Mouse (Mus musculus) Patski (cell line): ENCODE data around the gene Tigd4. TPM values are rescaled to one million over a fixed set of nuclear protein-coding genes. Genes with fewer than 3 reads are reported as not detected.
"Not testable (repeated sequence)": the region's sequence is repeated elsewhere in the genome, so short reads cannot be mapped to it uniquely, and the experiment has no call there.

ENCODE experiments used
- ATAC-seq: fragments of 100-300 bp; one replicate; pipeline ENCODE4 v1.8.0; 2021
- CTCF ChIA-PET: fragments of 350-600 bp; sonication (Branson Sonifier 250); formaldehyde crosslinking; loops from one replicate; lab custom pipeline; 2022; ENCODE audit warnings: inconsistent platforms; lab: Charles Lee
- POLR2A ChIA-PET: fragments of 350-600 bp; sonication (Branson Sonifier 250); formaldehyde crosslinking; loops from one replicate; lab custom pipeline; 2022; ENCODE audit warnings: antibody characterized with exemption, inconsistent platforms; lab: Charles Lee
- DNase-seq: peaks from one replicate; pipeline ENCODE4 v3.0.0-alpha.2; 2011; ENCODE audit warnings: low read depth, low spot score
- H3K27me3 ChIP-seq: fragments of 371-371 bp; one replicate; pipeline ENCODE4 v1.5.1; 2021
- CTCF ChIP-seq: fragments of 100-300 bp; IDR thresholded peaks from one replicate; pipeline ENCODE4 v1.5.1; 2021
- in situ Hi-C: fragments of 300-500 bp; cut with MboI; formaldehyde crosslinking; loops from 3 replicates; pipeline ENCODE4 v1.11.1; 2018; ENCODE audit warnings: low pct_unique_long_range_greater_than_20kb, mixed read lengths
- polyA plus RNA-seq: library from polyadenylated mRNA; unstranded; gene quantifications from one replicate; pipeline ENCODE4 v1.2.3, GENCODE M21; 2021

The Tigd4 gene
- 0.18 TPM for polyA plus RNA-seq

DNA sequence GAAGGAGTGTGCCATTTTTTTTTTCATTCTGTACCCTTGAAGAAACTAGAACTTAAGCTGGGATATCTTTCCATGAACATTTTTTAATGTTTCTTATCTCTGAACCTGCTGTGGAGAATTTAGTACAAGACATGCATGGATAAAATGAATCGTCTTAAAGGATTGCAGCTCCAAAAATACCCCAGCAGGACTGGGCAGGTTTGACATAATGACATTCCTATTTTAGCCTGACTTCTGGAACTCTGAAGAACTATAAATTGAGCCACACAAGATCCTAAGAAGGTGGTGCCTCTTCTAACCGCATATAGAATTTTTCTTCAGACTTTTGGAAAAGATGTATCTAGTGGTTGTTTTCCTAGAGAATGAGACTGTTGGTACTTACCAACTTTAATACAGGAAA lies at the start of gene Tigd4:
Gene Tigd4 (plus strand): TSS at position 301 of the 400 bp plus-strand sequence.
- POLR2A ChIA-PET, result no interaction called here
- in situ Hi-C loops, result no loop called here
- ATAC-seq (no peak), DNase-seq (no peak)
- no peak for TF ChIP-seq CTCF
- CTCF ChIA-PET, result interaction anchor here (0.7 to 1.7 kb wide), 5 partner anchors 10 to 114 kb away, joined by 3 to 7 read pairs (median 3); partner anchors contain the start of gene Arfip1
- H3K27me3 ChIP-seq, result no peaks in the 10 kb centered on the region

DNA sequence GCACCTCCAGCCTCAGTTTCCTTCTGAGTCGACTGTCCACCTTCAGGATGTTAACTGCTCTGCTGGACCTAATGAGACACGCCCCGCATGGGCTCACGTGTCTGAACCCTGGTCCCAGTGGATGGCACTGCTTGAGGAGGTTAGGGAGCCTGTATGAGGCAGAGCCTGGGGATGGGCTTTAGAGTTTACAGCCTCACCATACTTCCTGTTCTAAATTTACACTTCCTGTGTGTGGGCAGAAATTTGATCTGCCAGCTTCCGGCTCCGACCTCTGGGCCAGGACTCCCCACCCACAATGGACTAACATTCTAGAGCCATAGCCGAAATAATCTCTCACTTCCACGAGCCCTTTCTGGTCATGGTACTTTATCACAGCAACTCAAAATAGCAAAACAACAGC lies 46.2 kb upstream of the Tigd4 start:
- POLR2A ChIA-PET, result no interaction called here
- in situ Hi-C loops, result no loop called here
- no peak for TF ChIP-seq CTCF
- H3K27me3 ChIP-seq, result no peaks in the 10 kb centered on the region
- DNase-seq (no peak), ATAC-seq (no peak)
- CTCF ChIA-PET, result no interaction called here

DNA sequence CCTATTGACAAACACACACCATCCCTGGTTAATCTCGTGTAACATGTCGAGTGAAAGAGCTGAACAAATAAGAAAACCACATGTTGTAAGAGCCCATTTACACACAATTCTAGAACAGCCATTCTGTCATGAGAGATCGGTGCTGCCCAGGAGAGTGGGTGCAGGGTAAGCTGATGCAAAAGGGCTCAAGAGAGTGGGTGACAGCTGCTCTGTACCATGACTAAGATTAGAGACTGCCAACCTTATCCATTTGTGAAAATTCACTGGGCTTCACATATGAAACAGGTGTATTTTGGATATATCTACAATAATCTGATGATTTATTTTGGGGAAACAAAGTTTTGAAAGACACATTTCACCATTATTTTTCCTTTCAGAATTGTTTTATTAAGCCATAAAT lies 37.6 kb upstream of the Tigd4 start:
- TF ChIP-seq CTCF, result no peak
- in situ Hi-C loops, result no loop called here
- ChIA-PET CTCF (interaction anchor here (0.9 to 4.6 kb wide), 8 partner anchors 10 to 80 kb away, joined by 3 to 26 read pairs (median 4); no protein-coding TSS in a partner anchor), POLR2A (interaction anchor here (0.6 to 1.5 kb wide), 2 partner anchors 12 to 248 kb away, joined by 3 to 5 read pairs; no protein-coding TSS in a partner anchor)
- no peak for ATAC-seq
- H3K27me3 ChIP-seq, result no peaks in the 10 kb centered on the region
- DNase-seq, result no peak

DNA sequence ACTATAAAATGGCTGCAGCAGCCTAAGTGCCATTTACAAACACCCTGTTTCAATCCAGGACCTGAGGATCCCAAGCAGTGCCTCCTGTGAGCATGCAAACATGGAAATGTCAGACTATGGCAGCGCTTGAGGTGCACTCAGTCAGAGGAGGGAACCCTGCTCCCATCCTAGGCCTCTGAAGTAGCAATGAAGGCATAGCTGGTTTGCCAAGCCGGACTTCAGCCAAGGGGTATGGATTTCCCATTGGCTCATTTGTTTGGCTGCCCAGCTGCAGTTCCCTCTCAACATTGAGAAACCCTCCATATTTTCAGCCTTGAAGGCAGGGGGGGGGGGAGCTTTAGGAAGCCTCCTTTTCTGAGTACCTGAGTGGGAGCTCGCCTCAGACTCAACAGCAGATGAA lies 35.1 kb upstream of the Tigd4 start:
- no peak for TF ChIP-seq CTCF
- ATAC-seq, result no peak
- ChIA-PET POLR2A (no interaction called here), CTCF (interaction anchor here (1.4 to 2.5 kb wide), 3 partner anchors 12 to 35 kb away, joined by 3 to 7 read pairs (median 7); no protein-coding TSS in a partner anchor)
- no peak for DNase-seq
- in situ Hi-C loops, result no loop called here
- no peaks in the 10 kb centered on the region for H3K27me3 ChIP-seq

DNA sequence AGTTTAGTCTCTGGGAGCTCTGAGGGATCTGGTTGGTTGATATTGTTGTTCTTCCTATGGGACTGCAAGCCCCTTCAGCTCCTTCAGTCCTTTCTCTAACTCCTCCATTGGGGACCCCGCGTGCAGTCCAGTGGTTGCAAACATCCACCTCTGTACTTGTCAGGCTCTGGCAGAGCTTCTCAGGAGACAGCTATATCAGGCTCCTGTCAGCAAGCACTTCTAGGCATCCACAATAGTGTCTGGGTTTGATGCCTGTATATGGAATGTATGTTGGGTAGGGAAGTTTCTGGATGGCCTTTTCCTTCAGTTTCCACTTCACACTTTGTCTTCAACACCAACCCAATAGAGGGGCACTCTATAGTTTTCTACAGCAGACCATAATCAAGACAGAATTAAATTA lies 30.5 kb upstream of the Tigd4 start:
- CTCF ChIA-PET, result interaction anchor here (1.5 kb wide), 1 partner anchor 14 kb away, joined by 5 read pairs; no protein-coding TSS in a partner anchor

DNA sequence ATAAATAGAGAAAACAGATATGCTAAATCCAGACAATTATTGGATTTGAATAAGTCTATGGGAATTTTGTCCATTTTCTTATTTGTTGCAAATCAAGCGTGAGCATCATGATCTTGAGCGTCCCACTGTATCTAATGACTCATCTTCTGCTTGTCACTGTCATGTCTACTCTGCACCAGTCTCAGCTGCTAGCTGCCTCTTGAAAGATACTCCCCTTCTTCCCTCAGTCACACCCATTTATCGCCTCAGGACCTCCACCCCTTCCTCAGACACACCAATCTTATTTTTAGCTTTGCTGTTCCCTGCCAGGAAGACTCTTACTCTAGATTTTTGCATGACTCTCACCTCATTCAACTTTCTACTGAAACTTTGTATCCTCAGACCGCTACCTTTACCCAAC lies 30.0 kb upstream of the Tigd4 start:
- DNase-seq, result no peak
- POLR2A ChIA-PET, result interaction anchor here (0.5 kb wide), 1 partner anchor 249 kb away, joined by 3 read pairs; no protein-coding TSS in a partner anchor
- CTCF ChIA-PET, result interaction anchor here (1.5 kb wide), 1 partner anchor 14 kb away, joined by 5 read pairs; no protein-coding TSS in a partner anchor
- H3K27me3 ChIP-seq, result no peaks in the 10 kb centered on the region
- no peak for TF ChIP-seq CTCF
- in situ Hi-C loops, result no loop called here
- no peak for ATAC-seq

More for the DNA sequence above, 30.5 kb upstream of the Tigd4 start:
- H3K27me3 ChIP-seq, ATAC-seq, in situ Hi-C loops, DNase-seq: not testable (repeated sequence)
- POLR2A ChIA-PET, result interaction anchor here (0.5 kb wide), 1 partner anchor 248 kb away, joined by 3 read pairs; no protein-coding TSS in a partner anchor

DNA sequence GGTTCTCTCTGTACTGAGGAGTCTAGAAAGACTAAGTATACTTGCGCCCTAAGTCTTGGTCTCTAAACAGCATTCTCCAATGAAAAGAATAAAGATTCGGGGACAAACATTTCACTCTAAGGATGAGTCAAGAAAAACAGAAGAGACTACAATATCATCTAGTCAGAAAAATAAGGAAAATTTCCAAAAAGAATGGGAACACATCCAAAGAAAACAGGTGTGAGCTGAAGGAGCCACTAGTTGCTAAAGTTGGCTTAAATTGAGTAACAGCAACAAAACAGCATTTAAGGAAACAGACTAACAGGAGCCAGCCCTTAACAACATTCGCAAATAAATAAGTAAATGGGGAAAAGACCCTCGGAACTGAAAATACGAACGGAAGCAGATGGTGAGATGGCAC lies 24.8 kb upstream of the Tigd4 start:
- in situ Hi-C loops, result no loop called here
- no peaks in the 10 kb centered on the region for H3K27me3 ChIP-seq
- POLR2A ChIA-PET, result no interaction called here

DNA sequence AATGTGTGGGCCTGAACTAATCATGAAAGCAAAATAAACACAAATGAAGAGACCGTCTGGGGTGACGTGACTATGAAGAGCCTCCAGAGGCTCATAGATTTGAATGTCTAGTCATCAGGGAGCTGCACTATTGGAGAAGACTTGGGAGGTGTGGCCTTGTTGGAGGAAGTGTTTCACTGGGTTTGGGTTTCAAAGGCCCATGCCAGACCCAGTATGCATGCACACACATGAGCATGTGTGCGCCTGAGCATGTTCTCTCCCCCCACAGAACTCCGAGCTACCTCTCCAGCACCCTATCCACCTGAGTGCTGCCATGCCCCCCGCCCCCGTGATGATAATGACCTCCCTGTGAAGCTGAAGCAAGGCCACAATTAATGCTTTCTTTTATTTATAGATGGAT lies 23.8 kb upstream of the Tigd4 start:
- H3K27me3 ChIP-seq, result no peaks in the 10 kb centered on the region
- ATAC-seq (no peak), DNase-seq (no peak)
- in situ Hi-C loops, result no loop called here
- ChIA-PET CTCF (interaction anchor here (0.8 to 1.8 kb wide), 7 partner anchors 8 to 31 kb away, joined by 3 to 7 read pairs (median 3); no protein-coding TSS in a partner anchor), POLR2A (interaction anchor here (0.6 kb wide), 2 partner anchors 34 to 54 kb away, joined by 3 to 4 read pairs; no protein-coding TSS in a partner anchor)
- no peak for TF ChIP-seq CTCF

More for the DNA sequence above, 24.8 kb upstream of the Tigd4 start:
- no peak for DNase-seq
- no peak for ATAC-seq
- CTCF ChIA-PET, result interaction anchor here (1.8 kb wide), 1 partner anchor 13 kb away, joined by 5 read pairs; no protein-coding TSS in a partner anchor
- TF ChIP-seq CTCF, result no peak

DNA sequence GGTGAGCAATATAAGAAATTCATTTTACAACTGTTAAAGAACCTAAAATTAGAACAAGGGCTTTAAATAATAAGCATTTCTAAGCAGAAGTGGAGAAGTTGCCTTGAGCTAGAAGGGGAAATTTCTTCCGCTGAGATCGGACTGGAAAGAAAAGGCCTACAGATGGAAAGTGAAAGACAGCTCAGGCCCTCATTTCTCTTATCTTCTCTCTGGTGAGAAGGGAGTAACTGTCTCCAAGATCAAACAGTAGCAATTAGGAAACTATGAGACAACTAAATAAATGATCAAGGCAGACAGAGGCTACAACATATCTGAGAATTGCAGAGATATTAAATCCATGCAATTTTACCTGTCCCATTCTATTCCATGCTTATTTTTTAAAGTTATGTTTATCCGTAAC lies 22.9 kb upstream of the Tigd4 start:
- in situ Hi-C loops, result no loop called here
- DNase-seq (no peak), ATAC-seq (no peak)
- CTCF ChIA-PET, result interaction anchor here (0.5 to 1.8 kb wide), 8 partner anchors 9 to 1254 kb away, joined by 3 to 7 read pairs (median 3); no protein-coding TSS in a partner anchor
- no peak for TF ChIP-seq CTCF
- POLR2A ChIA-PET, result no interaction called here
- no peaks in the 10 kb centered on the region for H3K27me3 ChIP-seq

DNA sequence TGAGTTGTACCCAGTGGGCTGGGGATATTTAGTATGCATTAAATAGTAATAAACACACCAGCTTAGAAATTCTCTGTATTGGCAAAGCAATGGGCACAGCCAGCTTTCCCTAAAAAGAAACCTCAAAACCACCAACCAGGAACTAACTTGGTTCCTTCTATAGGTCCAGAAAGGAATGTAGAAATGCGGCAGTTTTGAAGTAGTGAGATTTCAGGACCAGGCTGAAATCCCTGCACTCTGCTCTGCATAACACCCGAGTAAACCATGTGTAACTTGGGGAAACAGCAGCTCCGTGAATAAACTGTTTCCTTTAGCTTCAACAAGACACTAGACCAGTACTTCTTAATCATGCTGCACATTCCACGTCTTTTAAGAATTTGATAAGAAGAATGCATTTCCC lies 12.7 kb upstream of the Tigd4 start:
- ChIA-PET CTCF (interaction anchor here (0.7 to 2.6 kb wide), 7 partner anchors 8 to 268 kb away, joined by 3 to 8 read pairs (median 3); no protein-coding TSS in a partner anchor), POLR2A (interaction anchor here (0.5 to 1.9 kb wide), 4 partner anchors 10 to 168 kb away, joined by 3 to 8 read pairs (median 4); no protein-coding TSS in a partner anchor)
- no peaks in the 10 kb centered on the region for H3K27me3 ChIP-seq
- in situ Hi-C loops, result no loop called here
- ATAC-seq, result no peak
- no peak for TF ChIP-seq CTCF
- DNase-seq, result no peak

DNA sequence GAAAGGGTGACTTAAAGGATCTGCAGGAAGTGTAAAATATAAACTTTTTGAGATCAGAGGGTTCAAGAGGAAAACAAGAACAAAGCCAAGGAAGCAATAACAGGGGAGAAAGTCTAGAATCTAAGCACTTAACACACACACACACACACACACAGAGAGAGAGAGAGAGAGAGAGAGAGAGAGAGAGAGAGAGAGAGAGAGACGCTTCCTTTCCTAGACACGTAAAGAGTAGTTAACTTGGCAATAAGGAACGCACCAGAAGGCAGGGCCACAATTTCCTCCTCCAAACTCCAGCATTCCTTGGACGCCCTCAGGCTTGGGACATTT lies 11.7 kb upstream of the Tigd4 start:
- POLR2A ChIA-PET, result interaction anchor here (1.9 kb wide), 1 partner anchor 31 kb away, joined by 8 read pairs; no protein-coding TSS in a partner anchor
- ATAC-seq, result no peak
- no peaks in the 10 kb centered on the region for H3K27me3 ChIP-seq
- TF ChIP-seq CTCF, result no peak
- no peak for DNase-seq
- CTCF ChIA-PET, result interaction anchor here (2.6 kb wide), 1 partner anchor 236 kb away, joined by 8 read pairs; no protein-coding TSS in a partner anchor
- in situ Hi-C loops, result no loop called here
